Mouse (Mus musculus): ENCODE measurements around the gene Dbt.

DNA sequence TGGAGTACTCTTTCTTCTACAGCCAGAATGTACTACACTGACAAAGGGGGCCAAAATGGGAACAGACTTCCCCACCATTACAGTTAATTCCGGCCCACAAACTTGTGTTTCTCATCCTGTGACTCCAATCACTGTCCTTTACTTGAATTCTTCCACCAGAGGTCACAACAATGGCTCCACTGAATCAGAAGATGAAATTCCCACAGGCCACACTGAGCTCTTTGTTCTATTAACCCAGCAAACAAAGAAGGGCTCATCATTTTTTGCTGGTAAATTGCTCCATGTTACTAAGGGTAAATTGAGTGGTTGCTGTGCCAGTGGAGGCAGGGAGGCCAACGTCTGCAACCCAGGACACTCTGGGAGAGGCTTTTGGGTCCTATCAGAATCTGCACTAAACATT is 32.8 kb upstream of the Dbt start:
- TF ChIP-seq USF2 (IDR thresholded peaks at IDR 0.05; ENCODE audit: borderline replicate concordance in 1 of 2, insufficient read depth in 1 of 2, low read depth in 1 of 2, low read length in 2 of 2) (no peak), POLR2A (IDR thresholded peaks at IDR 0.05; ENCODE audit: control insufficient read depth in 1 of 2, insufficient read depth in 1 of 2, low read depth in 1 of 2, low read length in 2 of 2, poor library complexity in 1 of 2) (no peak), MAFK (IDR thresholded peaks at IDR 0.05; ENCODE audit: borderline replicate concordance, low read depth, low read length) (no peak), ZMIZ1 (IDR thresholded peaks at IDR 0.05; ENCODE audit: low read depth, low read length) (no peak), TCF12 (IDR thresholded peaks at IDR 0.05; ENCODE audit: low read depth, low read length) (no peak), EP300 (IDR thresholded peaks at IDR 0.05; ENCODE audit: low read depth in 1 of 2, low read length in 2 of 2) (no peak), HCFC1 (IDR thresholded peaks at IDR 0.05; ENCODE audit: low read depth, low read length) (no peak), CTCF (IDR thresholded peaks at IDR 0.05 in 2 of 3, conservative IDR thresholded peaks at IDR 0.05 in 1 of 3; ENCODE audit: control insufficient read depth in 1 of 3, insufficient read depth in 1 of 3, low read depth in 2 of 3, low read length in 3 of 3, poor library complexity in 1 of 3, severe bottlenecking in 1 of 3) (no peak), MEF2A (IDR thresholded peaks at IDR 0.05; ENCODE audit: extremely low read depth, insufficient replicate concordance, low read depth, low read length, poor library complexity, severe bottlenecking) (no peak), ETS1 (IDR thresholded peaks at IDR 0.05; ENCODE audit: low read depth, low read length) (no peak), RAD21 (IDR thresholded peaks at IDR 0.05; ENCODE audit: low read depth, low read length) (no peak), ELF1 (IDR thresholded peaks at IDR 0.05; ENCODE audit: low read depth, low read length) (no peak), ZC3H11A (IDR thresholded peaks at IDR 0.05; ENCODE audit: low read depth, low read length) (no peak)
